Mouse (Mus musculus) cerebellum, adult 9-10 months (tissue): ENCODE measurements around the gene Col1a1.

Experiments used
- DNase-seq: peaks from one replicate; pipeline ENCODE4 v3.0.0; 2022

Col1a1 gene

GRCm38 (mm10) chr11:94936045-94936444, at the start of gene Col1a1:
Gene Col1a1, plus strand, starts transcription at chr11:94936224.
- no peak for DNase-seq

GRCm38 (mm10) chr11:94891155-94891554, 44.9 kb upstream of the Col1a1 start:
- DNase-seq, result no peak

- no peak for DNase-seq
These were observed 39.2 kb upstream of the Col1a1 start for GRCm38 (mm10) chr11:94896753-94897376.

- no peak for DNase-seq
These were observed 34.8 kb upstream of the Col1a1 start for GRCm38 (mm10) chr11:94901231-94901630.

- DNase-seq, result peak; percentile 70
These were observed 31.7 kb upstream of the Col1a1 start for GRCm38 (mm10) chr11:94904306-94904705.

- no peak for DNase-seq
These were observed 25.1 kb upstream of the Col1a1 start for GRCm38 (mm10) chr11:94910971-94911370.

GRCm38 (mm10) chr11:94912568-94912967, 23.5 kb upstream of the Col1a1 start:
- DNase-seq, result no peak

- peak; percentile 84 for DNase-seq
These were observed 22.5 kb upstream of the Col1a1 start for GRCm38 (mm10) chr11:94913302-94914090.

- no peak for DNase-seq
These were observed 20.2 kb upstream of the Col1a1 start for GRCm38 (mm10) chr11:94915675-94916403.

GRCm38 (mm10) chr11:94916477-94916876, 19.5 kb upstream of the Col1a1 start:
- no peak for DNase-seq

- DNase-seq, result no peak
These were observed 18.3 kb upstream of the Col1a1 start for GRCm38 (mm10) chr11:94917717-94918116.

GRCm38 (mm10) chr11:94920996-94921401, 15.0 kb upstream of the Col1a1 start:
- DNase-seq, result no peak

- no peak for DNase-seq
These were observed 11.0 kb upstream of the Col1a1 start for GRCm38 (mm10) chr11:94924977-94925376.

- no peak for DNase-seq
These were observed 9.6 kb upstream of the Col1a1 start for GRCm38 (mm10) chr11:94926431-94926830.

GRCm38 (mm10) chr11:94927771-94928291, 8.2 kb upstream of the Col1a1 start:
- no peak for DNase-seq

GRCm38 (mm10) chr11:94928820-94929219, 7.2 kb upstream of the Col1a1 start:
- DNase-seq, result no peak

GRCm38 (mm10) chr11:94929599-94929998, 6.4 kb upstream of the Col1a1 start:
- DNase-seq, result no peak

GRCm38 (mm10) chr11:94930151-94930550, 5.9 kb upstream of the Col1a1 start:
- no peak for DNase-seq

GRCm38 (mm10) chr11:94933584-94933983, 2.4 kb upstream of the Col1a1 start:
- DNase-seq, result no peak

- DNase-seq, result no peak
These were observed 1.5 kb upstream of the Col1a1 start for GRCm38 (mm10) chr11:94934526-94934925.

GRCm38 (mm10) chr11:94936851-94937295, 849 bp downstream of the Col1a1 start:
- peak; percentile 92 for DNase-seq

- DNase-seq, result no peak
These were observed 1.3 kb downstream of the Col1a1 start for GRCm38 (mm10) chr11:94937335-94937781.

- no peak for DNase-seq
These were observed 1.8 kb downstream of the Col1a1 start for GRCm38 (mm10) chr11:94937787-94938186.
